Comparison of ENCODE assay signal across 9 mouse cellular contexts in genomic region chr2:92967032-92967838, GRCm38 (mm10). TPM values are rescaled to one million over a fixed set of nuclear protein-coding genes. Genes with fewer than 3 reads are reported as not detected.
DNase-seq lines count a peak whose midpoint lies in the region; ATAC-seq and TF ChIP-seq lines count a peak whose summit lies in the region.
"Had no signal": no experiment of that assay in that cellular context is flagged by ENCODE, and none has a peak within 500 bp of the region (broad histone marks: within the 10 kb centered on the region; RNA-seq: fewer than 3 reads in every experiment).

No protein-coding gene starts in this region.

- WGBS in lung, embryonic 16.5 days = 17% methylated on average over 10 of the region's 10 CpGs

- no peaks in the 10 kb centered on the region for H3K27me3 ChIP-seq in lung, embryonic 16.5 days (ENCODE audit: control insufficient read depth, insufficient read depth, low read depth, low read length)

- peak overlapping the region; percentile 31; the same call in 1 of the 2 replicates for H3K9ac ChIP-seq in lung, embryonic 16.5 days (ENCODE audit: low read length)

- TF ChIP-seq CTCF in left cerebral cortex, adult 2 months (IDR thresholded peaks at IDR 0.05) = no peak

- peak; percentile 90 for ATAC-seq in lung, embryonic 16.5 days (ENCODE audit: low read depth)

- intact Hi-C loops in left cerebral cortex, adult 2 months (cut with DNase I) = no loop called here

- no peaks in the 10 kb centered on the region for H3K9me3 ChIP-seq in lung, embryonic 16.5 days (ENCODE audit: control insufficient read depth, low read length)

- peak; percentile 31 for DNase-seq in urinary bladder, postnatal 14 days (ENCODE audit: low spot score)
- no peak for DNase-seq in urinary bladder, postnatal 10 days (ENCODE audit: low spot score)
- DNase-seq in kidney, adult 11 months = peak; percentile 58
- no peak for DNase-seq in left cerebral cortex, adult 11 months (ENCODE audit: low spot score)
- no peak for DNase-seq in left cerebral cortex, adult 2 months (ENCODE audit: extremely low spot score in 1 of 2, low spot score in 2 of 2)
- DNase-seq in c-Kit-positive CD71-positive TER-119-positive erythroid progenitor cells, embryonic 14.5 days (ENCODE audit: low spot score) = no peak
- no peak for DNase-seq in cerebellum, adult 8-10 months
- DNase-seq: layer of hippocampus, postnatal 36 days had no signal

- H3K4me2 ChIP-seq in lung, embryonic 16.5 days (ENCODE audit: low read depth, low read length) = peak overlapping the region; percentile 38

- H3K27ac ChIP-seq in lung, embryonic 16.5 days (ENCODE audit: low read length) = peak overlapping the region; percentile 90
- no peak overlapping the region for H3K27ac ChIP-seq in left cerebral cortex, adult 2 months

- peaks cover 21% of the 10 kb centered on the region for H3K4me1 ChIP-seq in lung, embryonic 16.5 days (replicated peaks; ENCODE audit: control insufficient read depth, insufficient read depth, low read length)

- H3K4me3 ChIP-seq in lung, embryonic 16.5 days (ENCODE audit: low read length) = no peak overlapping the region
- no peak overlapping the region for H3K4me3 ChIP-seq in left cerebral cortex, adult 2 months

- peaks cover 4% of the 10 kb centered on the region for H3K36me3 ChIP-seq in lung, embryonic 16.5 days (ENCODE audit: control insufficient read depth, insufficient read depth, low read length)

RNA-seq across cellular contexts. Expression of gene Syt13, which starts 52.3 kb away (rescaled TPM):
- 3.4 and 3.5 TPM in 2 replicates for polyA plus RNA-seq in lung, embryonic 16.5 days (2015; fragmentation: Nextera tagmentation; extraction: Ambion mirVana)
- 100 to 1,000 TPM; 190 to 210 TPM for total RNA-seq in left cerebral cortex, adult 2 months (2021)

Comparison
In these comparisons a context has a peak if more than half of its experiments do, and no peak if none do; other contexts are left out.
1. DNase-seq: peak in urinary bladder, postnatal 14 days (single experiment) and kidney, adult 11 months (single experiment); none in urinary bladder, postnatal 10 days (single experiment), left cerebral cortex, adult 11 months (single experiment), left cerebral cortex, adult 2 months (0 of 2), c-Kit-positive CD71-positive TER-119-positive erythroid progenitor cells, embryonic 14.5 days (single experiment) and cerebellum, adult 8-10 months (single experiment).